Mouse (Mus musculus): Measurements from ENCODE around the gene Ibsp. TPM values are rescaled to one million over a fixed set of nuclear protein-coding genes. Genes with fewer than 3 reads are reported as not detected.

Ibsp gene
- polyA plus RNA-seq (2012) = not detected in 2 replicates

- TF ChIP-seq GATA1 (IDR thresholded peaks at IDR 0.05; ENCODE audit: low read length) = no peak
Observed at GRCm38 (mm10) chr5:104298994-104299393, at the start of gene Ibsp. TSS of gene Ibsp (plus strand) at chr5:104299171.

DNA sequence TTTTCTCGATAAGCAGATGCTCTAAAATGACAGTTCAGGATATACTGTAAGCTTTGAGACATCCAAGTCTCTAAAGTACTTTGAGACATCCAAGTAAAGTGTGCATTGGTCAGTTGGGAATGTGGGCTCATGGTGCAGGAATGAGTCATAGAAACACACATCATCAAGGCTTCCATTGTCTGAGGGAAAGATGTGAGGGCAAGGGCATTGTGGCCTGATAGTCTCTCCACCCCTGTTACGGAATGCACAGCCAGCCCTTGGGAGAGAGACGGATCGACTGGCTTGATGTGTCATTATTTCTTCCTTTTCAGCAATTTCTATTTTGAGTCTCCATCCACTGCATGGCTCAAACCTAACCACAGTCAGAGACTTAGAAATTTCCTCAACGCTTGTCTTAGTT, 47.2 kb upstream of the Ibsp start:
- no peak for TF ChIP-seq GATA1 (IDR thresholded peaks at IDR 0.05; ENCODE audit: low read length)

DNA sequence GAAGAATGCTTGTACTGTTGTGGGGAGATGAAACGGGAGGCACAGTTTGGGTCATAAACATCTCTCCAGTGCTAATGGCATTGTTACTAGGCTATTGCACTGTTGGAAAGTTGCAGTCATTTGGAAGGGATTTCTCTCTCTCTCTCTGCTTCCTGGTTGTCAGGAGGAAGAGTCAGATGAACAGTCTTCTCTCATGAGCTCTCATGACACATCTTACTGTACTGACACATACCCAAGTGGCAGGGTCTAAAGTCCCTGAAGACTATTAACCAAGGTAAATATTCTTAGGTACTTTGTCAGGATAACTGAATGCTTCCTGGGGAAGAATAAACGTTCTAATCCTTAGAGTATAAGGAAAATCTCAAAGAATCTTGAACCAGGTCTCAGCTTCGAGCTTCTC, 42.4 kb upstream of the Ibsp start:
- TF ChIP-seq GATA1 (IDR thresholded peaks at IDR 0.05; ENCODE audit: low read length) = no peak

DNA sequence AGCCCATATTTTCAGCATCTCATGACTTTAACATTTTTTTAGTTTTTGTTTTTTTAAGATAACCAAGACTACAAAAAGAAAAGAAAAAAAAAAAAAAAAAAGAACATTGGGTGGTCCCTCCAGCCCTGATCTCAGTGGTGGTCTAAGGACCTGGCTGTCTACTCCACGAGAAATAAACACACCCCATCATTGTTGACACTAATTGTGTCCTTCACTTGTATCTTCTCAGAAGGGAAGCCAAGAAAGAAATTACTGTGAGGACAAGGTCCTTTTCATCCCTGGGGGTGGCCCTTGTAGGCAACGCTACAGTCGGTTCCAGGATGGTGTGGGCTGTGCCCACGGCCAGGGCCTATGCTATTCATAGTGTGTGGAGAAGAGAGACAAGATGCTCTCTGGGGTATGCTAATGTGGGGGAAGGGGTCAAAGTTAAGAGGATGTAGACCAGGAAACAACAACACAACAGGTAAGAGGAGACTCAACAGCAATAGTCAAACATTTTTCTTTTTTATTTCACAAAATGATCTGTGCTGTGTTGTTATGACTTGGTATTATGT, 37.0 kb upstream of the Ibsp start:
- no peak for TF ChIP-seq GATA1 (IDR thresholded peaks at IDR 0.05; ENCODE audit: low read length)

DNA sequence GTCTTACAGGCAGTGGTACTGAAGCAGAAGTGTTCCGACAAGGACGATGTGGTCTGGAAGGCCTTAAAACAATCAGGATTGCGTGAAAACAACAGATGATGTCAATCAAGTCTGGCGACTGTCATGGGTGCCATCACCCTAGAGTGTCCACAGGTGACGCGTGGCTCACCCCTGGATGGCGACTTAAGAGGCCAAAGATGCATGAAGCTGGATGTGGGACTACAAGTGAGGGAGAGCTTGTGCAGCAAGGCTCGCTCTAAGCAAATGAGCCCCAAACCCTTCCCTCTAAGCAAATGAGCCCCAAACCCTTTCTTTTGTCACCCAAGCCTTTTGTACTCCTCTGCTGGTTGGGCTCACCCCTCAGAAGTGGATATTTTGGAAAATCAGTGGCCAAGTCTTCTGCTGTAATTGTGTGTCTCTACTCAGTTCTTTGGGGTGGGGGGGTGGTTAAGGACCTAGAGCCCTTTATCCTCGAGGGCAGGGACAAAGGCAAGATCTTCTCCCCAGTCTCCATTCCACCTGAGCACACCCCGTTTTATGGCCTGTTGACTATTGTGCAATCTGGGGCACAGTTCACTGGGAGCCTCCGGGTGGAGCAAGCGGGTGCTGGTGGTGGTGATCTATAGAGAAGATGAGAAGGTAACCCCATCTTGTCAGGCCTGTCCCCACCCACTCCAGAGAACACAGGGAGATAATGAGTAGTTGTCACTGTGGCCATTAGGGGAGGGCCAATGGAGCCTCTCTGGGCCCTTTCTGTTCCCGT, 35.8 kb upstream of the Ibsp start:
- no peak for TF ChIP-seq GATA1 (IDR thresholded peaks at IDR 0.05; ENCODE audit: low read length)

DNA sequence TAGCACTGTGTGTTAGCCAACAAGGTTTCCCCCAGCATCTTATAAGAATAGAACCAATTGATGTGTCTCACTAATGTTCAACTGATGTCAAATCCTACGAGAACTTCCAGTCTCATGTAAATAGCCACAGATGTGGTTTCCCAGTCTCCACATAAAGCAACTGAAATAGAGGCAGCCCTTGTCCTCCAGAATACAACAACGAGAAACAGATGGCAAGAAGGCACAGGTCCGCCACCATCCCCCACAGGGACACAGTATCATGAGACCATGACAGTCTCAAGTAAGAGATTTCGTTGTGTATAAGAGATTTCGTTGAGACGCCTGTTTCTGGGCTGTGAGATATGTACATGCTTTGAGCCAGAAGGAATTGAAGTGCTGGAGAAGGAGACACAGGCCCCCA, 4.8 kb upstream of the Ibsp start:
- TF ChIP-seq GATA1 (IDR thresholded peaks at IDR 0.05; ENCODE audit: low read length) = no peak

DNA sequence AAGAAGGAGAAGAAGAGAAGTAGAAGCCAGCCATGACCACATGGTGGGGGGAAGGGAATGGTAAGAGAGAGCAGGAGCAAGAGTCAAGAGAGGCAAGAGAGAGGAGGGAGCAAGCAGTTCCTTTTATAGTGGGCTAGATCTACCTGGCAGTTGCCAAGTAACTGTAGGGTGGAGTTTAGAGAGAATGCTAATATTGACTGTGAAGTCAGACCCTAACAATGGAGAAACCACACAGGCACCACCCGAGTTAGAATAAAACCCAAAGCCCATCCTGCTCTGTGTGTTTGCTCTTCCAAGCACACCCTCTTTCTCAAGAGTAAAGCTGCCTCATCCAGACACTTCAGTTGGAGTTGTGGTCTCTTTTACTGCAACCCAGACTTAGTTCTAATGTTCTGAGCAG, 15.1 kb downstream of the Ibsp start:
- TF ChIP-seq GATA1 (IDR thresholded peaks at IDR 0.05; ENCODE audit: low read length) = no peak

DNA sequence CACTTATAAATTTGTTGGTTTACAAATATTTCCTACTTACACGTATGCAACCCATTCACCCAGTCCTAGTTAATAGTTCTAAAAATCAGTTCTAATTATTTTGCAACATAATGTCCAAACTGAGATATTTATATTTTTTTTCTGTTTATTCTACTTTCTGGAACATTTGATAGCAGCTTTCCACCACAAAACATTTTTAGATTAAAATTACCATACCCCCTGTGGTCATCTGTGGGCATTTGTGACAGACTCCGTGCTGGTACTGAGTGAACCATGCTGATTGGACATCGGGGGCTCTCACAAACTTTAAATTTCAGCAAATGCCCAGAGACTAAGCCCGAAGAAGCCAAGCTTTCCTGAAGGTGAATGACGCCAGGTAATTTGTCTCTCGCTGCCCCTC, 26.1 kb downstream of the Ibsp start, which contains the start of gene Mepe:
Mepe (plus strand) TSS at position 301 of the 400 bp plus-strand sequence.
- TF ChIP-seq GATA1 (IDR thresholded peaks at IDR 0.05; ENCODE audit: low read length) = no peak

GRCm38 (mm10) chr5:104326884-104327283, 27.9 kb downstream of the Ibsp start:
- TF ChIP-seq GATA1 (IDR thresholded peaks at IDR 0.05; ENCODE audit: low read length) = no peak

DNA sequence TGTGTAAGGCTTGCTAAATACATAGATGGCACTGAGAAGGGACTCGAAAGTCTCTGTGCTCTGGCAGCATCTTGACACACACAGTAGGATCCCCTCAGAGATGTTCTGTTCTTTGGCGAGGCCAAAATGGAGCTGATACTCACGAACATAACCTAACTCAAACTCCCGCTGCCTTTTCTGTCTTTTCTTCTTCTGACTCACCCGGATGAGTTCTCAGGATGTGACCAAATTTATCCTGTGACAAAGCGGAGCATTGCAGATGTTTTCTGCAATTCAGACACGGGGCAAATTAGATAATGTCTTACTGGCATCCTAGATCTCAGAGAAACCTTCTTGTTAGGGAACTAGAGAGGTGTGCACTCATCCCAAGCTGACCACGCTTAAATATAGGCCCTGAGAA, 28.4 kb downstream of the Ibsp start:
- TF ChIP-seq GATA1 (IDR thresholded peaks at IDR 0.05; ENCODE audit: low read length) = no peak

GRCm38 (mm10) chr5:104327876-104328275, 28.9 kb downstream of the Ibsp start:
- TF ChIP-seq GATA1 (IDR thresholded peaks at IDR 0.05; ENCODE audit: low read length) = no peak

DNA sequence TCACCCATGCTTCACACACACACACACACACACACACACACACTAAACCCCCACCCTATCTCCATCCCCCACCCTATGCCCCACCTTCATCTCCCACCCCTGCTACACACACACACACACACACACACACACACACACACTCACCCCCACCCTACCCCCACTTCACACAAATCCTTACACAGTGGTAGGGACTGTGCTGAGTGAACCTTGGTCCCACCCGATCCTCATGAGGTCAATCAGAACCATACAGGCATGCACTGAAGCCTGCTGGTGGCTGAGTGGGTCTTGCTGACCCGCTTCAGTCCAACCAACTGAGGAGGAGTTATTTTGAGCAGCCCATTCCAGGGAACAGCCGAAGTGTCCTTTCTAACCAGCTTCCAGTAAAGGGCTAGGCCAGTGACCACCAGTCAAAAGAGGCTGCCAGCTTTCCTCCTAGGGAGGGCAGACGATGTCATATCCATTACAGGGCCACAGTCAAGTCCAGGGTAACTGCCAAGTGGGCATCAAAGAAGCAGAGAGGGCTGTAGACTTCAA, 29.4 kb downstream of the Ibsp start:
- TF ChIP-seq GATA1 (IDR thresholded peaks at IDR 0.05; ENCODE audit: low read length) = no peak

DNA sequence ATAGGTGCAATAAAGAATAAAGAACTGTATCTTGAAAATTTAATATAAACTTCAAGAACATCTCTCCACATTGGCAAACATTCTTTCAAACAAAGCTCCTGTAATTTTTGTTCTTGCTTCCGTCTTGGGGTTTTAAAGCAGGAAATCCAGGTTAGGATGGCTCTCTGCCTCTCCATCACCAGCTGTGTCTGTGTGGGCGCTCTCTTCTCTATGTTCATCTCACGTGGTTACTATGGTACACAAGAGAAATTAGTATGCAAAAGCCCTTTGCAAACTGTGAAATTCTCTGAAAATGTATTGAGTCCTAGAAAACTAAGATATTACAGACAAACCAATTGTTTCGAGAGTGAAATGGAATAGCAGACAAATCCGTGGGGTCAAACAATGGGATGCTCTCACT, 30.4 kb downstream of the Ibsp start:
- no peak for TF ChIP-seq GATA1 (IDR thresholded peaks at IDR 0.05; ENCODE audit: low read length)

DNA sequence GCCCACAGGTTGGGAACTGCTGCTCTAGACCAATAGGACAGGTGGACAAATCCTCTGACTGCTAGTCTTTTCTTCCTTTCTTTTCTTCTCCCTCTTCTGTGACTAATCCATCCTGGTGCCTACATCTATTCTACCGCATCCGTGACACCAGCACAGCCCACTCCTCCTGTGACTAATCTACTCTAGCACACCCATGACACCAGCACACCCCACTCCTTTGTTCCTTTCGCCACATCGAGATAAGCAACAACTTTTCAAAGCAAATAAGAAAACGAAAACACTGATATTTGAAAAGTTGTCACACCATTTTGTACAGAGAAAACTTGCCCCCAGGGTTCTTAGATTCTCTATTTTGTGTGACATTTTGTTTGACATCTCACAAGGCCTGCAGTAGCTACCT, 31.1 kb downstream of the Ibsp start:
- no peak for TF ChIP-seq GATA1 (IDR thresholded peaks at IDR 0.05; ENCODE audit: low read length)

DNA sequence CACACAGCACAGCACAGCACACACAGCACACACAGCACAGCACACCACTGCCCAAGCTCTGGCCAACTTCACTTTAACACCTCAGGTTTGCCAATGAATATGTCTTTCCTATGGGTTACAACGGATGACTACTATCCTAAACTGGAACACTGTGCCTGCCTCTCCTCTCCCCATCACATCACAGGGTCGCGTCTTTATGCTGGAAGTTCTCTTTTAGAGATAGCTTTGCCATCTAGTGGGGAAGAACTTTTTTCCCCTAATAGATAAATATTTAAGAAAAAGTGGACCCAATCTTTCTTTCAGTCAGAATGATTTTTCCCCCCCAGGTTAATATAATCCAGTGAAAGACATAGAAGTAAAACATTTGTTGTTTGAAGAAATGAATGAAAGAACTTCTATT, 33.3 kb downstream of the Ibsp start:
- TF ChIP-seq GATA1 (IDR thresholded peaks at IDR 0.05; ENCODE audit: low read length) = no peak

- TF ChIP-seq GATA1 (IDR thresholded peaks at IDR 0.05; ENCODE audit: low read length) = no peak
Observed at GRCm38 (mm10) chr5:104333231-104333640, 34.3 kb downstream of the Ibsp start.

- TF ChIP-seq GATA1 (IDR thresholded peaks at IDR 0.05; ENCODE audit: low read length) = no peak
Observed at GRCm38 (mm10) chr5:104333643-104334042, 34.7 kb downstream of the Ibsp start.
